Mouse (Mus musculus) cortical plate, adult 2 months (tissue): ENCODE measurements around the gene Sema6c.

Source experiments
- CTCF ChIP-seq: fragments of 200-500 bp; IDR thresholded peaks from 2 replicates; pipeline ENCODE4 v1.5.1; 2011; ENCODE audit warnings: mild to moderate bottlenecking, control low read depth, low read length; ENCODE audit not compliant: insufficient read depth; ENCODE audit errors: extremely low read depth
- POLR2A ChIP-seq: fragments of 200-500 bp; IDR thresholded peaks from 2 replicates; pipeline ENCODE4 v1.6.1; 2011; ENCODE audit warnings: mild to moderate bottlenecking, low read length, control low read depth; ENCODE audit not compliant: insufficient read depth; ENCODE audit errors: extremely low read depth

GRCm38 (mm10) chr3:95124246-95124645 is 36.0 kb upstream of the Sema6c start, which contains the start of gene Tmod4:
- TF ChIP-seq CTCF (peak; percentile 43), POLR2A (no peak)
